Comparison of ENCODE assay signal across 8 mouse cellular contexts in genomic region chr9:78395630-78396351, GRCm38 (mm10). TPM values are rescaled to one million over a fixed set of nuclear protein-coding genes. Genes with fewer than 3 reads are reported as not detected.
DNase-seq lines count a peak whose midpoint lies in the region; ATAC-seq and TF ChIP-seq lines count a peak whose summit lies in the region.
"Had no signal": no experiment of that assay in that cellular context is flagged by ENCODE, and none has a peak within 500 bp of the region (broad histone marks: within the 10 kb centered on the region; RNA-seq: fewer than 3 reads in every experiment).

Ddx43 (plus strand) TSS chr9:78395777.

- no peak for TF ChIP-seq POLR2A in kidney, adult 2 months (IDR thresholded peaks at IDR 0.05; ENCODE audit: low read depth, low read length)

- H3K9me3 ChIP-seq in liver, embryonic 12.5 days (replicated peaks) = no peaks in the 10 kb centered on the region
- no peaks in the 10 kb centered on the region for H3K9me3 ChIP-seq in stomach, embryonic 15.5 days

- no peak for TF ChIP-seq CTCF in kidney, adult 2 months (conservative IDR thresholded peaks at IDR 0.05; ENCODE audit: insufficient read depth, insufficient read length, low read depth, low read length)

- peak; percentile 36 for DNase-seq in T-cell, adult 2 months (ENCODE audit: low spot score)
- DNase-seq in embryo, embryonic 11 days = peak; percentile 86
- DNase-seq in heart, adult 9 months (ENCODE audit: low spot score in 2 of 2) = peak; percentile 2 to 3
- DNase-seq in kidney, adult 2 months = peak; percentile 43
- DNase-seq in naive thymus-derived CD4-positive, alpha-beta T cell, adult 2 months (ENCODE audit: low read depth) = peak; percentile 62

- WGBS in kidney, adult 2 months = 2% methylated on average over 93 of the region's 93 CpGs
- 2% methylated on average over 92 of the region's 93 CpGs for WGBS in liver, embryonic 12.5 days (ENCODE audit: insufficient replicate concordance)
- 2% methylated on average over 93 of the region's 93 CpGs for WGBS in stomach, embryonic 15.5 days

- no peak within 1 kb of the TSS for H3K27ac ChIP-seq in kidney, adult 2 months (ENCODE audit: insufficient read depth, low read depth, low read length)
- no peak within 1 kb of the TSS for H3K27ac ChIP-seq in liver, embryonic 12.5 days
- H3K27ac ChIP-seq in stomach, embryonic 15.5 days = no peak within 1 kb of the TSS

- 0 out of 2 replicates have a peak, but pooled peaks have one; percentile 40 for ATAC-seq in liver, embryonic 12.5 days
- ATAC-seq in stomach, embryonic 15.5 days (ENCODE audit: insufficient read depth, low FRiP score, low read depth) = peak; percentile 78; the same call in 1 of the 2 replicates

- H3K4me2 ChIP-seq in liver, embryonic 12.5 days = peak within 1 kb of the TSS; percentile 59
- peak within 1 kb of the TSS; percentile 70 for H3K4me2 ChIP-seq in stomach, embryonic 15.5 days

- H3K36me3 ChIP-seq in kidney, adult 2 months (ENCODE audit: control insufficient read depth, insufficient read depth, low read length) = no peaks in the 10 kb centered on the region
- no peaks in the 10 kb centered on the region for H3K36me3 ChIP-seq in liver, embryonic 12.5 days
- no peaks in the 10 kb centered on the region for H3K36me3 ChIP-seq in stomach, embryonic 15.5 days

- H3K9ac ChIP-seq in liver, embryonic 12.5 days = no peak within 1 kb of the TSS
- H3K9ac ChIP-seq in stomach, embryonic 15.5 days = no peak within 1 kb of the TSS

- peaks cover 11% of the 10 kb centered on the region for H3K27me3 ChIP-seq in kidney, adult 2 months (replicated peaks; ENCODE audit: control insufficient read depth, insufficient read depth, low read length)
- H3K27me3 ChIP-seq in liver, embryonic 12.5 days (replicated peaks) = peaks cover 88% of the 10 kb centered on the region
- peaks cover 48% of the 10 kb centered on the region for H3K27me3 ChIP-seq in stomach, embryonic 15.5 days (replicated peaks)

- no peaks in the 10 kb centered on the region for H3K4me1 ChIP-seq in kidney, adult 2 months (ENCODE audit: control insufficient read depth, insufficient read depth, low read length)
- peaks cover 10% of the 10 kb centered on the region for H3K4me1 ChIP-seq in liver, embryonic 12.5 days
- H3K4me1 ChIP-seq in stomach, embryonic 15.5 days = peaks cover 9% of the 10 kb centered on the region; the same call in 1 of the 2 replicates

- H3K4me3 ChIP-seq in kidney, adult 2 months (ENCODE audit: insufficient read depth, low read depth, low read length) = peak within 1 kb of the TSS; percentile 25; the same call in 1 of the 2 replicates
- H3K4me3 ChIP-seq in liver, embryonic 12.5 days = peak within 1 kb of the TSS; percentile 45
- peak within 1 kb of the TSS; percentile 45 for H3K4me3 ChIP-seq in stomach, embryonic 15.5 days (replicated peaks)

RNA-seq across cellular contexts. Expression of gene Ddx43, which starts in this region (rescaled TPM):
- not detected in 2 replicates for polyA plus RNA-seq in kidney, adult 2 months (2012; rRNA removed)
- polyA plus RNA-seq in liver, embryonic 12.5 days (2016; fragmentation: Nextera tagmentation; extraction: Ambion mirVana) = not detected in 2 replicates
- polyA plus RNA-seq in stomach, embryonic 15.5 days (2015; fragmentation: Nextera tagmentation; extraction: Ambion mirVana) = 0.19 and 0.30 TPM in 2 replicates
- polyA plus RNA-seq: large intestine, adult 2 months had no signal

Comparison
In these comparisons a context has a peak if more than half of its experiments do, and no peak if none do; other contexts are left out.
1. Peak in DNase-seq and H3K4me3 ChIP-seq in kidney, adult 2 months; RNA of the gene not detected or under 1 TPM.
2. Peak in ATAC-seq, H3K4me3 ChIP-seq and H3K4me2 ChIP-seq in liver, embryonic 12.5 days; RNA of the gene not detected or under 1 TPM.
3. Peak in ATAC-seq, H3K4me3 ChIP-seq and H3K4me2 ChIP-seq in stomach, embryonic 15.5 days; RNA of the gene not detected or under 1 TPM.
4. DNase-seq: peak in every context shown above with its lines; median percentile 86 in embryo, embryonic 11 days; 62 in naive thymus-derived CD4-positive, alpha-beta T cell, adult 2 months; 43 in kidney, adult 2 months; 36 in T-cell, adult 2 months; 2 in heart, adult 9 months.